Comparison of ENCODE assay signal across 21 mouse cellular contexts in the genomic region with DNA sequence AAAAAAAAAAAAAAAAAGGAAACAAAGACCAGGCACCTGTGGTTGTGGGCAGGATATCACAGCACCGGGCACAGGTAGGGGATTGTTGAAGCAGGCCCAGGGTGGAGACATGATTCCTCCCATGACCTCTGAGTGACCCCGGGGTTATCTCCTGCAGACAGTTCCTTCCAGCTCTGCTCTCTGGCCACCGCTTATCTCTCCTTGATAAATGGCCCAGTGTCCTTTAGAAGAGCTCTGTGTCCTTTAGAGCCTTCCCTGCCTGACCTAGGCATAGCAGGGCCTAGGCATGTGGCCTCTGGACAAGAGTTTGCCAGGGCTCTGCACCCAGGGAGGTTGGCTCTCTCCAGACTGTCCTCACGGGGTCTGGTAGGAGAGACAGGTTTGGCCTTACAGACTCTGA. TPM values are rescaled to one million over a fixed set of nuclear protein-coding genes. Genes with fewer than 3 reads are reported as not detected.
DNase-seq lines count a peak whose midpoint lies in the region; ATAC-seq and TF ChIP-seq lines count a peak whose summit lies in the region.
"Had no signal": no experiment of that assay in that cellular context is flagged by ENCODE, and none has a peak within 500 bp of the region (broad histone marks: within the 10 kb centered on the region; RNA-seq: fewer than 3 reads in every experiment).

No protein-coding gene starts in this region.

- no peaks in the 10 kb centered on the region for H3K9me3 ChIP-seq in hindbrain, embryonic 10.5 days
- no peaks in the 10 kb centered on the region for H3K9me3 ChIP-seq in hindbrain, embryonic 12.5 days (replicated peaks)
- H3K9me3 ChIP-seq in liver, embryonic 14.5 days (ENCODE audit: control insufficient read depth, low read length), result no peaks in the 10 kb centered on the region
- no peaks in the 10 kb centered on the region for H3K9me3 ChIP-seq in midbrain, embryonic 15.5 days
- H3K9me3 ChIP-seq: embryonic facial prominence, embryonic 15.5 days; limb, embryonic 13.5 days; midbrain, embryonic 10.5 days had no signal

- no peak for ATAC-seq in hindbrain, embryonic 12.5 days (ENCODE audit: low FRiP score)
- peak; percentile 47 for ATAC-seq in liver, embryonic 14.5 days (ENCODE audit: insufficient read depth)
- no peak for ATAC-seq in midbrain, embryonic 15.5 days (replicated peaks)
- ATAC-seq: forebrain, embryonic 16.5 days; intestine, postnatal 0 days had no signal

- DNase-seq in adrenal gland, adult 8-10 months, result peak; percentile 37
- DNase-seq in adrenal gland, adult 18-20 months (ENCODE audit: low spot score in 2 of 2), result no peak
- DNase-seq in hindbrain, embryonic 10.5 days (ENCODE audit: low spot score), result no peak
- DNase-seq in liver, embryonic 14.5 days (ENCODE audit: low read depth in 3 of 3, low spot score in 3 of 3), result peak in 2 of 3 experiments; percentile 14 to 54
- no peak for DNase-seq in ovary, postnatal 14 days (ENCODE audit: low spot score)
- DNase-seq: cerebellum, adult 18-20 months; gastrocnemius, postnatal 14 days; kidney, postnatal 4 days; layer of hippocampus, postnatal 36 days; lung, postnatal 10 days; right cerebral cortex, postnatal 25 days; thymus, postnatal 36 days had no signal

- H3K27ac ChIP-seq in hindbrain, embryonic 10.5 days, result peak overlapping the region; percentile 53; the same call in 1 of the 2 replicates
- H3K27ac ChIP-seq in hindbrain, embryonic 12.5 days, result no peak overlapping the region
- H3K27ac ChIP-seq in bone marrow, adult 2 months (ENCODE audit: control insufficient read depth, insufficient read depth, low read depth, low read length, poor library complexity), result peak overlapping the region; percentile 72
- H3K27ac ChIP-seq in liver, embryonic 14.5 days, result peak overlapping the region; percentile 80
- no peak overlapping the region for H3K27ac ChIP-seq in midbrain, embryonic 15.5 days
- H3K27ac ChIP-seq: embryonic facial prominence, embryonic 15.5 days; hindbrain, embryonic 14.5 days; limb, embryonic 13.5 days; midbrain, embryonic 10.5 days had no signal

- 90% methylated on average over 4 of the region's 4 CpGs for WGBS in hindbrain, embryonic 10.5 days
- WGBS in hindbrain, embryonic 12.5 days, result 82% methylated on average over 4 of the region's 4 CpGs
- 40% methylated on average over 4 of the region's 4 CpGs for WGBS in bone marrow, adult 2 months
- 23% methylated on average over 4 of the region's 4 CpGs for WGBS in liver, embryonic 14.5 days (ENCODE audit: insufficient replicate concordance)
- 88% methylated on average over 4 of the region's 4 CpGs for WGBS in midbrain, embryonic 15.5 days

- H3K9ac ChIP-seq in hindbrain, embryonic 12.5 days, result no peak overlapping the region
- peak overlapping the region; percentile 39 for H3K9ac ChIP-seq in liver, embryonic 14.5 days (replicated peaks)
- H3K9ac ChIP-seq in midbrain, embryonic 15.5 days, result no peak overlapping the region
- H3K9ac ChIP-seq: embryonic facial prominence, embryonic 15.5 days; hindbrain, embryonic 14.5 days; limb, embryonic 13.5 days had no signal

- TF ChIP-seq CTCF in bone marrow, adult 2 months (IDR thresholded peaks at IDR 0.05; ENCODE audit: control insufficient read depth, insufficient read depth, low read length), result no peak
- TF ChIP-seq CTCF in liver, embryonic 14.5 days (IDR thresholded peaks at IDR 0.05; ENCODE audit: low read depth), result no peak

- no peaks in the 10 kb centered on the region for H3K36me3 ChIP-seq in hindbrain, embryonic 10.5 days
- no peaks in the 10 kb centered on the region for H3K36me3 ChIP-seq in hindbrain, embryonic 12.5 days
- H3K36me3 ChIP-seq in liver, embryonic 14.5 days (replicated peaks; ENCODE audit: control insufficient read depth, insufficient read depth, low read depth), result no peaks in the 10 kb centered on the region
- H3K36me3 ChIP-seq in midbrain, embryonic 15.5 days (replicated peaks), result no peaks in the 10 kb centered on the region
- H3K36me3 ChIP-seq: embryonic facial prominence, embryonic 15.5 days; limb, embryonic 13.5 days; midbrain, embryonic 10.5 days had no signal

- H3K4me1 ChIP-seq in hindbrain, embryonic 10.5 days (replicated peaks), result peaks cover 34% of the 10 kb centered on the region
- peaks cover 14% of the 10 kb centered on the region for H3K4me1 ChIP-seq in hindbrain, embryonic 12.5 days
- H3K4me1 ChIP-seq in bone marrow, adult 2 months (ENCODE audit: control insufficient read depth, insufficient read depth, low read length), result peaks cover 7% of the 10 kb centered on the region
- peaks cover 34 to 53% of the 10 kb centered on the region in 2 experiments for H3K4me1 ChIP-seq in liver, embryonic 14.5 days (replicated peaks; ENCODE audit: control insufficient read depth in 2 of 2, insufficient read depth in 2 of 2, low read length in 1 of 2)
- peaks cover 13% of the 10 kb centered on the region; the same call in 1 of the 2 replicates for H3K4me1 ChIP-seq in midbrain, embryonic 15.5 days

- H3K4me3 ChIP-seq in hindbrain, embryonic 10.5 days, result no peak overlapping the region
- no peak overlapping the region for H3K4me3 ChIP-seq in hindbrain, embryonic 12.5 days
- no peak overlapping the region for H3K4me3 ChIP-seq in bone marrow, adult 2 months (replicated peaks; ENCODE audit: control insufficient read depth, low read depth, low read length)
- H3K4me3 ChIP-seq in liver, embryonic 14.5 days (ENCODE audit: insufficient read depth in 1 of 2, low read depth in 2 of 2, low read length in 2 of 2), result no peak overlapping the region
- no peak overlapping the region for H3K4me3 ChIP-seq in midbrain, embryonic 15.5 days
- H3K4me3 ChIP-seq: embryonic facial prominence, embryonic 15.5 days; limb, embryonic 13.5 days; midbrain, embryonic 10.5 days had no signal

- no peak overlapping the region for H3K4me2 ChIP-seq in hindbrain, embryonic 12.5 days (replicated peaks)
- peak overlapping the region; percentile 41 for H3K4me2 ChIP-seq in liver, embryonic 14.5 days (ENCODE audit: low read depth)
- H3K4me2 ChIP-seq in midbrain, embryonic 15.5 days, result no peak overlapping the region
- H3K4me2 ChIP-seq: embryonic facial prominence, embryonic 15.5 days; hindbrain, embryonic 14.5 days; limb, embryonic 13.5 days had no signal

- no peak for TF ChIP-seq POLR2A in bone marrow, adult 2 months (IDR thresholded peaks at IDR 0.05; ENCODE audit: borderline replicate concordance, control insufficient read depth, low read depth, low read length)

- TF ChIP-seq EP300 in liver, embryonic 14.5 days (IDR thresholded peaks at IDR 0.05; ENCODE audit: low read depth), result peak; percentile 39

- no peaks in the 10 kb centered on the region; the same call in 1 of the 2 replicates for H3K27me3 ChIP-seq in hindbrain, embryonic 10.5 days (ENCODE audit: insufficient read depth, poor library complexity, severe bottlenecking)
- H3K27me3 ChIP-seq in hindbrain, embryonic 12.5 days, result no peaks in the 10 kb centered on the region
- no peaks in the 10 kb centered on the region for H3K27me3 ChIP-seq in liver, embryonic 14.5 days (ENCODE audit: control insufficient read depth, insufficient read depth, low read length)
- H3K27me3 ChIP-seq in midbrain, embryonic 15.5 days (replicated peaks), result no peaks in the 10 kb centered on the region
- H3K27me3 ChIP-seq: embryonic facial prominence, embryonic 15.5 days; limb, embryonic 13.5 days had no signal

RNA-seq across cellular contexts. Expression of gene Dusp7, which starts 29.3 kb away (rescaled TPM):
- total RNA-seq in adrenal gland, adult 8-10 months (2022), result 10 to 100 TPM; 13.1 to 22.0 (median 18.4) TPM
- 10 to 100 TPM; 11.8 to 22.2 TPM for total RNA-seq in adrenal gland, adult 18-20 months (2021)
- 16.1 and 16.6 TPM in 2 replicates for polyA plus RNA-seq in hindbrain, embryonic 10.5 days (2016; fragmentation: Nextera tagmentation; extraction: Ambion mirVana)
- polyA plus RNA-seq in hindbrain, embryonic 12.5 days (2016; fragmentation: Nextera tagmentation; extraction: Ambion mirVana), result 25.5 and 26.9 TPM in 2 replicates
- 3.8 and 11.6 TPM in 2 replicates for polyA plus RNA-seq in bone marrow, adult 2 months (2011; ENCODE audit: insufficient read depth, insufficient read length, low replicate concordance, missing spikeins)
- polyA plus RNA-seq in liver, embryonic 14.5 days (2012; rRNA removed), result 8.2 and 10.0 TPM in 2 replicates
- polyA plus RNA-seq in liver, embryonic 14.5 days (2014; fragmentation: Nextera tagmentation; extraction: Ambion mirVana), result 4.4 and 4.5 TPM in 2 replicates
- polyA plus RNA-seq in midbrain, embryonic 15.5 days (2015; fragmentation: Nextera tagmentation; extraction: Ambion mirVana), result 15.7 and 16.1 TPM in 2 replicates

RNA-seq across cellular contexts. Expression of gene Rpl29, which starts 31.5 kb away (rescaled TPM):
- 100 to 1,000 TPM; 369 to 422 (median 377) TPM for total RNA-seq in adrenal gland, adult 8-10 months (2022)
- 100 to 1,000 TPM; 339 to 377 TPM for total RNA-seq in adrenal gland, adult 18-20 months (2021)
- 912 and 973 TPM in 2 replicates for polyA plus RNA-seq in hindbrain, embryonic 10.5 days (2016; fragmentation: Nextera tagmentation; extraction: Ambion mirVana)
- 629 and 723 TPM in 2 replicates for polyA plus RNA-seq in hindbrain, embryonic 12.5 days (2016; fragmentation: Nextera tagmentation; extraction: Ambion mirVana)
- 121 and 145 TPM in 2 replicates for polyA plus RNA-seq in bone marrow, adult 2 months (2011; ENCODE audit: insufficient read depth, insufficient read length, low replicate concordance, missing spikeins)
- 718 and 743 TPM in 2 replicates for polyA plus RNA-seq in liver, embryonic 14.5 days (2012; rRNA removed)
- 713 and 720 TPM in 2 replicates for polyA plus RNA-seq in liver, embryonic 14.5 days (2014; fragmentation: Nextera tagmentation; extraction: Ambion mirVana)
- 553 and 554 TPM in 2 replicates for polyA plus RNA-seq in midbrain, embryonic 15.5 days (2015; fragmentation: Nextera tagmentation; extraction: Ambion mirVana)

RNA-seq across cellular contexts. Expression of gene Acy1, which starts 40.4 kb away (rescaled TPM):
- total RNA-seq in adrenal gland, adult 8-10 months (2022), result 10 to 100 TPM; 15.4 to 21.4 (median 18.2) TPM
- 10 to 100 TPM; 13.9 to 14.9 TPM for total RNA-seq in adrenal gland, adult 18-20 months (2021)
- polyA plus RNA-seq in hindbrain, embryonic 10.5 days (2016; fragmentation: Nextera tagmentation; extraction: Ambion mirVana), result 36.7 and 37.0 TPM in 2 replicates
- 29.0 and 30.7 TPM in 2 replicates for polyA plus RNA-seq in hindbrain, embryonic 12.5 days (2016; fragmentation: Nextera tagmentation; extraction: Ambion mirVana)
- polyA plus RNA-seq in bone marrow, adult 2 months (2011; ENCODE audit: insufficient read depth, insufficient read length, low replicate concordance, missing spikeins), result 9.5 and 15.5 TPM in 2 replicates
- polyA plus RNA-seq in liver, embryonic 14.5 days (2012; rRNA removed), result 13.6 and 19.5 TPM in 2 replicates
- polyA plus RNA-seq in liver, embryonic 14.5 days (2014; fragmentation: Nextera tagmentation; extraction: Ambion mirVana), result 26.7 and 26.8 TPM in 2 replicates
- polyA plus RNA-seq in midbrain, embryonic 15.5 days (2015; fragmentation: Nextera tagmentation; extraction: Ambion mirVana), result 20.7 TPM in 2 replicates

RNA-seq across cellular contexts. Expression of gene Abhd14b, which starts 49.5 kb away (rescaled TPM):
- 10 to 100 TPM; 46.4 to 65.7 (median 49.1) TPM for total RNA-seq in adrenal gland, adult 8-10 months (2022)
- 10 to 100 TPM; 29.6 to 43.4 TPM for total RNA-seq in adrenal gland, adult 18-20 months (2021)
- 5.7 and 6.0 TPM in 2 replicates for polyA plus RNA-seq in hindbrain, embryonic 10.5 days (2016; fragmentation: Nextera tagmentation; extraction: Ambion mirVana)
- 7.6 and 8.5 TPM in 2 replicates for polyA plus RNA-seq in hindbrain, embryonic 12.5 days (2016; fragmentation: Nextera tagmentation; extraction: Ambion mirVana)
- polyA plus RNA-seq in bone marrow, adult 2 months (2011; ENCODE audit: insufficient read depth, insufficient read length, low replicate concordance, missing spikeins), result 4.9 and 6.5 TPM in 2 replicates
- polyA plus RNA-seq in liver, embryonic 14.5 days (2012; rRNA removed), result 17.3 and 23.7 TPM in 2 replicates
- 24.9 and 25.2 TPM in 2 replicates for polyA plus RNA-seq in liver, embryonic 14.5 days (2014; fragmentation: Nextera tagmentation; extraction: Ambion mirVana)
- 8.9 and 11.0 TPM in 2 replicates for polyA plus RNA-seq in midbrain, embryonic 15.5 days (2015; fragmentation: Nextera tagmentation; extraction: Ambion mirVana)

RNA-seq across cellular contexts. Expression of gene Abhd14a, which starts 49.7 kb away (rescaled TPM):
- 10 to 100 TPM; 24.8 to 32.3 (median 26.4) TPM for total RNA-seq in adrenal gland, adult 8-10 months (2022)
- 10 to 100 TPM; 18.3 to 21.3 TPM for total RNA-seq in adrenal gland, adult 18-20 months (2021)
- 39.7 and 41.9 TPM in 2 replicates for polyA plus RNA-seq in hindbrain, embryonic 10.5 days (2016; fragmentation: Nextera tagmentation; extraction: Ambion mirVana)
- polyA plus RNA-seq in hindbrain, embryonic 12.5 days (2016; fragmentation: Nextera tagmentation; extraction: Ambion mirVana), result 37.5 and 39.7 TPM in 2 replicates
- 4.4 and 16.3 TPM in 2 replicates for polyA plus RNA-seq in bone marrow, adult 2 months (2011; ENCODE audit: insufficient read depth, insufficient read length, low replicate concordance, missing spikeins)
- 14.4 and 16.4 TPM in 2 replicates for polyA plus RNA-seq in liver, embryonic 14.5 days (2012; rRNA removed)
- polyA plus RNA-seq in liver, embryonic 14.5 days (2014; fragmentation: Nextera tagmentation; extraction: Ambion mirVana), result 14.3 and 16.3 TPM in 2 replicates
- 71.2 and 71.3 TPM in 2 replicates for polyA plus RNA-seq in midbrain, embryonic 15.5 days (2015; fragmentation: Nextera tagmentation; extraction: Ambion mirVana)

Comparison
In these comparisons a context has a peak if more than half of its experiments do, and no peak if none do; other contexts are left out.
1. DNase-seq: peak in adrenal gland, adult 8-10 months (single experiment) and liver, embryonic 14.5 days (2 of 3); none in adrenal gland, adult 18-20 months (0 of 2), hindbrain, embryonic 10.5 days (single experiment) and ovary, postnatal 14 days (single experiment).
2. H3K27ac ChIP-seq: peak in hindbrain, embryonic 10.5 days (single experiment), bone marrow, adult 2 months (single experiment) and liver, embryonic 14.5 days (single experiment); none in hindbrain, embryonic 12.5 days (single experiment) and midbrain, embryonic 15.5 days (single experiment).